Mouse (Mus musculus) heart, adult 9 months (tissue): ENCODE results near the gene B4galnt2.

ENCODE experiments used
- DNase-seq, 2 experiments: peaks; one replicate each; pipeline ENCODE4 v3.0.0; 2022; ENCODE audit warnings: low spot score in 2 of 2

The B4galnt2 gene

DNA sequence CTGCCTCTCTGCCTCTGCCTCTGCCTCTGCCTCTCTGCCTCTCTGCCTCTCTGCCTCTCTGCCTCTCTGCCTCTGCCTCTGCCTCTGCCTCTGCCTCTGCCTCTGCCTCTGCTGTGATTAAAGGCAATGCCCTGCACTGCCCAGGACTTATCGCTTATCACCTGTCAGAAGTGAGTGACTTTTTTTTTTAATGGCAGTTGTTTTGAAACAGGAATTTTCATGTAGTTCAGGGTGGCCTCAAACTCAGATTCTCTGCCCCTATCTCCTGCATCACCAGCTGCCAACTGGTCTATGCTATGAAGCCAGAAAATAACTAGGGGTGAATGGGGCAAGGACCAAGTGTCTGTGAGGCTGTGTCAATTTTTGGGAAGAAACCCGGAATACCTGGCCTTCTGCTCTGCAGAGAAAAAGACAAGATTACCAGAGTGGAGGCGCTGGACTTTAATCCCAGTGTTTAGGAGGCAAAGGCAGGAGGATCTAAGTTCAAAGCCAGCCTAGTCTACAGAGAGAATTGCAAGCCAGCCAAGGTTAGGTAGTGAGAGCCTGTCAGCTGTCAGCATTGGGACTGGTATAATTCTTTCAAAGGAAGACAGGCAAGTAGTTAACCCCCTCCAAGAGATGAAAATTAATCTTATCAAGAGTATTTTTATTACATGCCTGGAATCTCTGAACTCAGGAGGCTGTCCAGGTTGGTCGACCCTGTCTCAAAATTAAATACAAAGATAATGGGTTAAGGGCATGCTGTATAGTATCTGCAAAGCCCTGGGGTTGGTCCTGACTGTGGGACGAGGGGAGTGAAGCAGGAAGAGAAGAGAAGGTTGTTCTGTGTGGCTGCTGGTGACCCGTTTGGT, 88.1 kb downstream of the B4galnt2 start:
- no peak for DNase-seq

GRCm38 (mm10) chr11:95825625-95826024, 89.1 kb downstream of the B4galnt2 start:
- no peak for DNase-seq

GRCm38 (mm10) chr11:95824877-95825243, 89.8 kb downstream of the B4galnt2 start:
- peak; percentile 72 to 85 for DNase-seq

GRCm38 (mm10) chr11:95824071-95824876, 90.4 kb downstream of the B4galnt2 start, which contains the start of gene Phospho1:
Gene Phospho1 (plus strand): TSS chr11:95824499.
- DNase-seq, result peak; percentile 93 to 94

DNA sequence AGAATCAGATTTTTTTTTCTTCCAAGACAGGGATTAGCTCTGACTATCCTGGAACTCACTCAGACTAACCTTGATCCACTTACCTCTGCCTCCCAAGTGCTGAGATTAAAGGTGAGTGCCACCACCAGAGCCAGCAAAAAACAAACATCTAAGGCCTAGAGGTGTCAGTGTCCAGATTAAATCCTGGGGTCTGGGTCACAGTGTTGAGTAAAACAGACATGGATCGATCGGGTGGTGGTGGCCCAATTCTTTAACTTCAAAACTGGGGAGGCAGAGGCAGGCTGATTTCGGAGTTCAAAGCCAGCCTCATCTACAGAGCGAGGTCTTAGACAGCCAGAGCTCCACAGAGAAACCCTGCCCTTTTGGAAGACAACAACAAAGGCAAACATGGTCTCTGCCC, 92.3 kb downstream of the B4galnt2 start:
- DNase-seq, result no peak

DNA sequence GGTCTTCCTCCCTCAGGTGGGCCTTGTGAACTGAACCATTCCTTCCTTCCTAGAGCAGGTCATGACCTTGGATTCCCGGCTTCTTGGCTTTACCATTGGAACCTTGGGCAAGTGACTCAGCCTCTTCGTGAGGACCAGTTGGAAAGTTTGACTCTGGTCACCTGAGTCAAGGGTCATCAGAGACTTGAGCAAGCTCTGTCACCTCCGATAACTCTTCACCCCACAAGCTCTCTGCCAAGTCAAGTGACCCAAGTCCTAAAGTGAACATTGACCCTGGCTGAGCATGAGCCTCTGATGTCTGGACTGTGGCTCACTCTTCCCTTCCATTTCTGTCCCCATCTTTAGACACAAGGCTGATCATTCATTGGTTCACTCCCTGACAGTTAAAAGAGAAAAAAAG, 93.2 kb downstream of the B4galnt2 start:
- DNase-seq, result no peak

GRCm38 (mm10) chr11:95819138-95819537, 95.6 kb downstream of the B4galnt2 start:
- no peak for DNase-seq
